Mouse (Mus musculus) CH12F3 (cell line): ENCODE data around the gene Ddah1.

Experiments
- in situ Hi-C: fragments of 300-500 bp; cut with MboI; formaldehyde crosslinking; loops from 2 replicates; pipeline ENCODE4 v1.14.3; 2020; ENCODE audit warnings: low sequenced_read_pairs

Gene Ddah1

GRCm38 (mm10) chr3:145903530-145903929 is 145.1 kb downstream of the Ddah1 start:
- in situ Hi-C loops: loop anchor here (25.0 kb wide), 1 partner anchor 291 kb away; no protein-coding TSS in a partner anchor

- in situ Hi-C loops: loop anchor here (25.0 kb wide), 1 partner anchor 293 kb away; no protein-coding TSS in a partner anchor
Observed at GRCm38 (mm10) chr3:145904850-145905776, 146.6 kb downstream of the Ddah1 start.

GRCm38 (mm10) chr3:145906582-145906981 is 148.1 kb downstream of the Ddah1 start:
- in situ Hi-C loops: loop anchor here (25.0 kb wide), 1 partner anchor 294 kb away; no protein-coding TSS in a partner anchor

- in situ Hi-C loops: loop anchor here (25.0 kb wide), 1 partner anchor 300 kb away; no protein-coding TSS in a partner anchor
Observed at GRCm38 (mm10) chr3:145912512-145912911, 154.0 kb downstream of the Ddah1 start.

- in situ Hi-C loops: loop anchor here (25.0 kb wide), 1 partner anchor 301 kb away; no protein-coding TSS in a partner anchor
Observed at GRCm38 (mm10) chr3:145913263-145913662, 154.8 kb downstream of the Ddah1 start.

- in situ Hi-C loops: loop anchor here (25.0 kb wide), 1 partner anchor 302 kb away; no protein-coding TSS in a partner anchor
Observed at GRCm38 (mm10) chr3:145913942-145914341, 155.5 kb downstream of the Ddah1 start.

GRCm38 (mm10) chr3:145916374-145916773 is 157.9 kb downstream of the Ddah1 start:
- in situ Hi-C loops: loop anchor here (25.0 kb wide), 1 partner anchor 304 kb away; no protein-coding TSS in a partner anchor

GRCm38 (mm10) chr3:145916826-145917225 is 158.4 kb downstream of the Ddah1 start:
- in situ Hi-C loops: loop anchor here (25.0 kb wide), 1 partner anchor 305 kb away; no protein-coding TSS in a partner anchor

GRCm38 (mm10) chr3:145922019-145922854 is 163.8 kb downstream of the Ddah1 start, which contains the start of gene Bcl10:
TSS of gene Bcl10 (plus strand) at chr3:145922804.
- in situ Hi-C loops: loop anchor here (25.0 kb wide), 1 partner anchor 310 kb away; no protein-coding TSS in a partner anchor

GRCm38 (mm10) chr3:145922971-145923370 is 164.5 kb downstream of the Ddah1 start:
- in situ Hi-C loops: loop anchor here (25.0 kb wide), 1 partner anchor 311 kb away; no protein-coding TSS in a partner anchor

GRCm38 (mm10) chr3:145923874-145924577 is 165.6 kb downstream of the Ddah1 start:
- in situ Hi-C loops: loop anchor here (25.0 kb wide), 1 partner anchor 312 kb away; no protein-coding TSS in a partner anchor

- in situ Hi-C loops: loop anchor here (25.0 kb wide), 1 partner anchor 312 kb away; no protein-coding TSS in a partner anchor
Observed at GRCm38 (mm10) chr3:145924649-145925337, 166.3 kb downstream of the Ddah1 start.

- in situ Hi-C loops: no loop called here
Observed at GRCm38 (mm10) chr3:145925506-145925905, 167.0 kb downstream of the Ddah1 start.

- in situ Hi-C loops: no loop called here
Observed at GRCm38 (mm10) chr3:145929525-145930400, 171.3 kb downstream of the Ddah1 start.

- in situ Hi-C loops: no loop called here
Observed at GRCm38 (mm10) chr3:145933845-145934244, 175.4 kb downstream of the Ddah1 start.

- in situ Hi-C loops: no loop called here
Observed at GRCm38 (mm10) chr3:145937505-145938404, 179.3 kb downstream of the Ddah1 start, which contains the start of gene 2410004B18Rik. TSS of gene 2410004B18Rik (plus strand) at chr3:145938014.
